Mouse (Mus musculus): Measurements from ENCODE around the gene Slc13a2.

Gene Slc13a2

GRCm38 (mm10) chr11:78348474-78348873 is 73.5 kb downstream of the Slc13a2 start:
- no peak for DNase-seq

DNA sequence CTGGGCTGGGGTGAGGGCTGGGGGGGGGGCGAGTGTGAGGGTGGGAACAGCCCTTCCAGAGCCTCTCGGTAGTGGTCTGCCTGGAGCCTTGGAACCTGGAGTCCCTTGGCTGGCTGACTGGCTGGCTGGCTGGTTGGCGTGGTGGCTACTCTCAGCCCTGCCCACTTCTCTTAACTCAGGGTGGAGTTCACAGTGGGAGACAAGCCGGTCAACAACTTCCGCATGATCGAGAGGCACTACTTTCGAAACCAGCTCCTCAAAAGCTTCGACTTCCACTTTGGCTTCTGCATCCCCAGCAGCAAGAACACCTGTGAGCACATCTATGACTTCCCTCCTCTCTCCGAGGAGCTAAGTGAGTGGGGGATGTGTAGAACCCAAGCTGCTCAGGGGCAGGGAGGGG is 74.1 kb downstream of the Slc13a2 start:
- no peak for DNase-seq
